Mouse (Mus musculus) hindbrain, postnatal 0 days (tissue): ENCODE results near the gene Ccn1. TPM values are rescaled to one million over a fixed set of nuclear protein-coding genes. Genes with fewer than 3 reads are reported as not detected.

Experiments
- ATAC-seq: fragments of 200-750 bp; cut with Nextera tagmentation; 2 replicates; pipeline ENCODE4 v1.8.0; 2017; ENCODE audit warnings: mild to moderate bottlenecking, moderate TSS enrichment, moderate library complexity
- DNase-seq: peaks from one replicate; pipeline ENCODE4 v3.0.0-alpha.2; 2015; ENCODE audit warnings: low spot score
- H3K27ac ChIP-seq: fragments of 300-500 bp; sonication (generic); 2 replicates; pipeline ENCODE4 v1.5.1; 2014; ENCODE audit warnings: mild to moderate bottlenecking
- H3K27me3 ChIP-seq: fragments of 300-500 bp; sonication (generic); 2 replicates; pipeline ENCODE4 v1.6.1; 2014; ENCODE audit warnings: low read length, mixed read lengths; ENCODE audit not compliant: insufficient read depth
- H3K36me3 ChIP-seq: fragments of 300-500 bp; sonication (generic); 2 replicates; pipeline ENCODE4 v1.6.1; 2014; ENCODE audit warnings: low read length, mixed read lengths; ENCODE audit not compliant: insufficient read depth
- H3K4me1 ChIP-seq: fragments of 300-500 bp; sonication (generic); 2 replicates; pipeline ENCODE4 v1.6.1; 2014; ENCODE audit warnings: antibody characterized with exemption, low read length, mixed read lengths; ENCODE audit not compliant: insufficient read depth
- H3K4me2 ChIP-seq: fragments of 300-500 bp; sonication (generic); 2 replicates; pipeline ENCODE4 v1.6.1; 2014; ENCODE audit warnings: low read depth, mild to moderate bottlenecking, low read length, moderate library complexity, mixed read lengths
- H3K4me3 ChIP-seq: fragments of 300-500 bp; sonication (generic); 2 replicates; pipeline ENCODE4 v1.5.1; 2014; ENCODE audit warnings: low read length
- H3K9ac ChIP-seq: fragments of 300-500 bp; sonication (generic); replicated peaks from 2 replicates; pipeline ENCODE4 v1.6.1; 2014; ENCODE audit warnings: mild to moderate bottlenecking, low read length, moderate library complexity, mixed read lengths
- H3K9me3 ChIP-seq: fragments of 300-500 bp; sonication (generic); 2 replicates; pipeline ENCODE4 v1.6.1; 2016; ENCODE audit warnings: low read length, mixed read lengths
- CTCF ChIP-seq: IDR thresholded peaks from 2 replicates; pipeline ENCODE4 v1.5.1; 2016; ENCODE audit warnings: antibody characterized with exemption, control low read depth, low read depth
- WGBS: fragments of 180-500 bp; shearing (Covaris S2); extraction: QIAGEN DNeasy Blood & Tissue Kit; methylation state at CpG from one replicate; pipeline ENCODE4 v1.1.7; 2014; 5-methylcytosine and 5-hydroxymethylcytosine counted together
- polyA plus RNA-seq: library from polyadenylated mRNA; unstranded; fragments of >200 nt; fragmentation: Nextera tagmentation; extraction: Ambion mirVana; gene quantifications from 2 replicates; pipeline ENCODE4 v1.2.1, GENCODE M21; 2015
- total RNA-seq: library from RNA; depleted of rRNA; stranded (reverse); fragments of >200 nt; gene quantifications from 2 replicates; pipeline ENCODE4 v1.2.3, GENCODE M21; 2014

The Ccn1 gene
- total and polyA plus RNA-seq, 2 experiments from 2014 or later: 2.9 to 10.1 TPM

DNA sequence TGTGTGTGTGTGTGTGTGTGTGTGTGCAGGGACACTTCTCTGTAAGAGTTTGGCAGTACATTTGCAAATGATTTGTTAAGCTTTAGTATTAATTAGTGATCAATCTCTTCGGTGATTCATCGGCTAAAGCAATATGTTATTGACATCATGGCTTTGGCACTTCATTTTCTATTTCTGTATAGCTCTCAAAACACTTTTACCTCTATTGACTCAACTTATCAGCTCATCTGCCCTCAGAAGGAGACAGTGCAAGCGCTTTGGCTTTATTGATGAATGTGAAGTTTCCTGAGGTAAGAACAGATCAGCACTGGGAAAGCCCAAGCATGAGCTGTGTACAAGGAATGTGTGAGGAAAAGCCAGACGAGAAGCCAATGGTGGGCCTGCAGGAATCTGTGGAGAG is 28.6 kb downstream of the Ccn1 start:
- Histone ChIP-seq H3K9me3 (no peaks in the 10 kb centered on the region), H3K36me3 (no peaks in the 10 kb centered on the region), H3K27ac (no peak overlapping the region), H3K9ac (no peak overlapping the region), H3K4me3 (no peak overlapping the region), H3K4me1 (no peaks in the 10 kb centered on the region), H3K27me3 (no peaks in the 10 kb centered on the region), H3K4me2 (no peak overlapping the region)
- DNase-seq: no peak
- WGBS: 93% methylated on average over 4 of the region's 4 CpGs
- ATAC-seq: no peak
- no peak for TF ChIP-seq CTCF

DNA sequence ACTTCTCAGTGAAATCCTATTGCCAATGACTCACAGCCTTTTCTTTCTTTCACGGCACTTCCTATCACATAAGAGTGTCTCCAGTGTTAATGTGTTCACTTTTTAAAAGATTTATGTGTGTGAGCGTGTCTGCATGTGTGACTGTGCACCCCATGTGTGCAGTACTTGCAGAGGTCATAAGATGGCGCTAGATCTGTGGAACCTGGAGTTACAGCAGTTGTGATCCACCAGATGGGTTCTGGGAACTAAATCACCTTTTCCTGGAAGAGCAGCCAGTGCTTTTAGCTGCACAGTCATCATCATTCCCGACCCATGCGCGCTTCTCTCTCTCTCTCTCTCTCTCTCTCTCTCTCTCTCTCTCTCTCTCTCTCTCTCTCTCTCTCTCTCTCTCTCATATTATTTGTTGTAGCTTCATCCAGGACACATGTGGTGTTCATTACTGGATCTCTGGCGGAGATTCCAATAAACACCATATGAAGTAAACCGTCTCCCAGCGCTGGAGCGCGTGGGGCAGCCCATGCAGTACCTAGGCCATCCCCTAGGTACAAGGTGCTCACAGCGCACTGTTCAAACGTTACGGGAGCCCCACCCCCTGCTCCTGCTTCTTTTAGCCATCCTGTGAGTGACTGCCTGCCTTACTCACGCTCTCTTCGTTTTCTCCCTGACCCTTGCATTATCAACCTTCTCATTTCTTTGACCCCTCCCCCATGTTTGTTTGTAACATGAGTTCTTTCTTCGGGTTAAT is 30.0 kb downstream of the Ccn1 start:
- no peak for ATAC-seq
- peaks cover 2% of the 10 kb centered on the region; the same call in 1 of the 2 replicates for H3K4me1 ChIP-seq
- no peak for TF ChIP-seq CTCF

DNA sequence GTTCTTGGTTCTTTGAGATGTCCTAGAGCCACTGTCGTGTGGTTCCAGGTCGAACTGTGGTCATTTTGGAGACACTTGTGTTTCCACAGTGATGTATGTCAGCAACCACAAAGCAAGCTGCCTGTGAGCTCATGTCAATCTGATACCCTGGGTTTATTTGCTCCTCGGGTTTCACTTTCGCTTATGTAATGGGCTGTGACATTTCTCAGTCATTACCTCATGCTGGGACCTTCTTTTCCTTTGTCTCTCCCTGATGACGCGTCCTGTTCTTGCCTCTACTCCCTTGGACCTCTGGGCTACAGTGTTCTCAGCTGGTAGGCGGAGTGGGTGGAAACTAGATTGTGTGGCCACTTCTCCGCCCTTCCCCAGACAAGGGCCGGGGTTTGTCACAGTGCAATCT is 31.5 kb downstream of the Ccn1 start:
- Histone ChIP-seq H3K9me3 (no peaks in the 10 kb centered on the region), H3K4me1 (peaks cover 6% of the 10 kb centered on the region; the same call in 1 of the 2 replicates), H3K27me3 (no peaks in the 10 kb centered on the region), H3K4me3 (no peak overlapping the region), H3K9ac (no peak overlapping the region), H3K36me3 (no peaks in the 10 kb centered on the region), H3K4me2 (no peak overlapping the region), H3K27ac (no peak overlapping the region)
- no peak for TF ChIP-seq CTCF
- DNase-seq: no peak
- WGBS: 68% methylated on average over 9 of the region's 9 CpGs
- no peak for ATAC-seq

More for the DNA sequence above, 30.0 kb downstream of the Ccn1 start:
- no peaks in the 10 kb centered on the region for H3K27me3 ChIP-seq
- DNase-seq: no peak
- H3K27ac ChIP-seq: no peak overlapping the region
- no peak overlapping the region for H3K4me2 ChIP-seq
- H3K9me3 ChIP-seq: no peaks in the 10 kb centered on the region
- WGBS: 95% methylated on average over 17 of the region's 17 CpGs
- no peak overlapping the region for H3K4me3 ChIP-seq
- no peaks in the 10 kb centered on the region for H3K36me3 ChIP-seq
- H3K9ac ChIP-seq: no peak overlapping the region

DNA sequence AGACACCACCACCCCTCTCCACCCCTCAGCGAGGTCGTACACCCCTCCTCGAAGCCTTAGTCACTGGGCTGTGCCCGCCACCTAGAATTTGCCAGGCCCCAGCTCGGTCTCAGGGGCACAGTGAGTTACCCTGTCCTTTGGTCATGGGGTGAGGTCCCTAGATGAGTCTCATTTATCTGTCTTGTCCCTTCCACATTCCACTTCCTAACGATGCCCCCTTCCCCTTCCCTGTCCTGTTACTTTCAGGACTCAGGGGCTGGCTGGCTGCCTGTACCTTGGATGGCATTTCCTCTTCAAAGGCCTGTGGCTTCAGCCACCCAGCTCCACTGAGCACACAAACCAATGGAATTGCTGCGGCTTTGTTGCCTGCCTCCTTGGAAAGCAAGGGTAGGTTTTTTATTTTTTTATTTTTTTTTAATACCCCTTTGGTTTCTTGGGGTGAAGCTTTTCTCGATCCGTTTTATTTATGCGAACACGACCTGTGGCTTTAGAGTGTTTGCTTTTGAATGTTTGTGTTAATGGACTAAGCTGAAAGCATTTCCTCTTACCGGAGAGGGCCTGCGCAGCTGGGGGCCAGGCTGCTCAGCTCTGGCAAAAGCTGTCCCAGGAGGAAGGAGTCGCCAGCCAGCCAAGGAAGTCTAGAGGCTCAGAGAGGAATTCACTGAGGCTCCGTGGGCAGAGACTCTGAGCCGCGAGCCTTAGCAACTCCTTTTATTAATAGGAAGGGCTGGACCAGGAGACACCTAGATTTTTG is 35.2 kb downstream of the Ccn1 start:
- H3K9ac ChIP-seq: 0 out of 2 replicates have a peak overlapping the region, but pooled peaks have one; percentile 17
- H3K9me3 ChIP-seq: no peaks in the 10 kb centered on the region
- peak; percentile 38; the same call in 1 of the 2 replicates for ATAC-seq
- H3K27ac ChIP-seq: no peak overlapping the region
- no peak overlapping the region for H3K4me2 ChIP-seq
- DNase-seq: peak; percentile 44
- WGBS: 21% methylated on average over 17 of the region's 17 CpGs
- peaks cover 6% of the 10 kb centered on the region; the same call in 1 of the 2 replicates for H3K4me1 ChIP-seq
- H3K27me3 ChIP-seq: no peaks in the 10 kb centered on the region
- TF ChIP-seq CTCF: no peak
- no peak overlapping the region for H3K4me3 ChIP-seq
- H3K36me3 ChIP-seq: no peaks in the 10 kb centered on the region

DNA sequence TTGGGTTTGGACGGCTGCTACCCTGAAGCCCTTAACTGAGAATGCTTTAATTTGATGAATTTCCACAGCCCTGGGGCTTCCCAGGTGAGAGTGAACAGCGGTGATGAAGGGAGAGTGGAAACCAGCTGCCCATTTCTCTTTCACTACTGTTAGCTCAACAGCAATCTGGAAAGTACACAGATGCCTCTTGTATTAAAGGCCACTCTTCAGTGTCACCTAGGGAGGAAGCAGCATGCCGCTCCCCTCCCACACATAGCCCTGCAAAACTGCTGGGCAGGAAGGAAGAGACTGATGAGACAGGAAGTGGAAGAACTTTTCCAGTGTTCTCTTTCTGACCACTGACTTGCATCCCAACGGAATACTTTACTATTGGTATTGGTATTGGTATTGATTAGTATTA is 36.5 kb downstream of the Ccn1 start:
- H3K4me2 ChIP-seq: no peak overlapping the region
- no peaks in the 10 kb centered on the region for H3K9me3 ChIP-seq
- H3K4me3 ChIP-seq: no peak overlapping the region
- H3K9ac ChIP-seq: no peak overlapping the region
- H3K27me3 ChIP-seq: no peaks in the 10 kb centered on the region
- no peak overlapping the region for H3K27ac ChIP-seq
- no peak for DNase-seq
- H3K36me3 ChIP-seq: no peaks in the 10 kb centered on the region
- H3K4me1 ChIP-seq: peaks cover 6% of the 10 kb centered on the region; the same call in 1 of the 2 replicates
- no peak for TF ChIP-seq CTCF
- 0 out of 2 replicates have a peak, but pooled peaks have one; percentile 4 for ATAC-seq
- 80% methylated on average over 4 of the region's 4 CpGs for WGBS

DNA sequence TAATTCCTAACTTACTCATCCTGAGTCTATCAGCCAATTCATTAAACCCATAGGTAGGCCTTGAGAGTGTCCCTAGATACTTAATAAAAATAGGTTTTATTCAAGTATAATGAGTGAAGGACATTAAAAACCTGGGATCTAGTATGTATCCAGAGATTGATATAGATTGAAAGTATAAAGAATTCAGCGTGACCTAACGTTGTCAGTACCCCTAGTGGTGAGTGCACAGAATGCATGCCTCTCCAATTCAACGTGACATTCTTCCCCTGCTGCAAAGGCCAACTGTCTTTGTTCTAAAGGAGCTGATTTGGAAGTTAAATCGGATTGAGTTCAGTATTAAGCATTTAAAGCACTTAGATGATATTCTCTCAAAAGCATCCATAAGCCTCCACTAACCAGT is 37.1 kb downstream of the Ccn1 start:
- 16% methylated on average over 4 of the region's 4 CpGs for WGBS
- H3K27me3 ChIP-seq: no peaks in the 10 kb centered on the region
- ATAC-seq: no peak
- DNase-seq: peak; percentile 75
- H3K9me3 ChIP-seq: no peaks in the 10 kb centered on the region
- H3K36me3 ChIP-seq: no peaks in the 10 kb centered on the region
- H3K4me2 ChIP-seq: no peak overlapping the region
- H3K27ac ChIP-seq: no peak overlapping the region
- peaks cover 6% of the 10 kb centered on the region; the same call in 1 of the 2 replicates for H3K4me1 ChIP-seq
- no peak overlapping the region for H3K9ac ChIP-seq
- no peak overlapping the region for H3K4me3 ChIP-seq
- TF ChIP-seq CTCF: peak; percentile 87
